Mouse (Mus musculus) intestine, postnatal 0 days (tissue): ENCODE measurements around the gene Oas1h. TPM values are rescaled to one million over a fixed set of nuclear protein-coding genes. Genes with fewer than 3 reads are reported as not detected.
"Not testable (repeated sequence)": the region's sequence is repeated elsewhere in the genome, so short reads cannot be mapped to it uniquely, and the experiment has no call there.

Experiments
- ATAC-seq: fragments of 200-750 bp; cut with Nextera tagmentation; 2 replicates; pipeline ENCODE4 v1.8.0; 2017; ENCODE audit warnings: mild to moderate bottlenecking, moderate TSS enrichment, moderate library complexity
- H3K27ac ChIP-seq: fragments of 300-500 bp; sonication (generic); 2 replicates; pipeline ENCODE4 v1.5.1; 2014; ENCODE audit warnings: mild to moderate bottlenecking, low read depth, low read length, moderate library complexity
- H3K27me3 ChIP-seq: fragments of 300-500 bp; sonication (generic); replicated peaks from 2 replicates; pipeline ENCODE4 v1.6.1; 2014; ENCODE audit warnings: low read length, mixed read lengths; ENCODE audit not compliant: control insufficient read depth, insufficient read depth
- H3K36me3 ChIP-seq: fragments of 300-500 bp; sonication (generic); 2 replicates; pipeline ENCODE4 v1.6.1; 2014; ENCODE audit warnings: mild to moderate bottlenecking, moderate library complexity; ENCODE audit not compliant: control insufficient read depth, insufficient read depth
- H3K4me1 ChIP-seq: fragments of 300-500 bp; sonication (generic); replicated peaks from 2 replicates; pipeline ENCODE4 v1.6.1; 2014; ENCODE audit warnings: antibody characterized with exemption, low read length, mixed read lengths; ENCODE audit not compliant: control insufficient read depth, insufficient read depth
- H3K4me2 ChIP-seq: fragments of 300-500 bp; sonication (generic); replicated peaks from 2 replicates; pipeline ENCODE4 v1.6.1; 2014; ENCODE audit warnings: low read depth, mild to moderate bottlenecking, moderate library complexity
- H3K4me3 ChIP-seq: fragments of 300-500 bp; sonication (generic); 2 replicates; pipeline ENCODE4 v1.5.1; 2014; ENCODE audit warnings: low read depth, low read length
- H3K9ac ChIP-seq: fragments of 300-500 bp; sonication (generic); 2 replicates; pipeline ENCODE4 v1.6.1; 2014; ENCODE audit warnings: mild to moderate bottlenecking, low read depth, low read length
- H3K9me3 ChIP-seq: fragments of 300-500 bp; sonication (generic); 2 replicates; pipeline ENCODE4 v1.6.1; 2016; ENCODE audit warnings: mixed run types; ENCODE audit not compliant: control insufficient read depth
- CTCF ChIP-seq: sonication (generic); IDR thresholded peaks from 2 replicates; pipeline ENCODE4 v1.5.1; 2016; ENCODE audit warnings: low read depth, mild to moderate bottlenecking, control low read depth, antibody characterized with exemption, moderate library complexity
- WGBS: fragments of 180-500 bp; shearing (Covaris S2); extraction: QIAGEN DNeasy Blood & Tissue Kit; methylation state at CpG from one replicate; pipeline ENCODE4 v1.1.7; 2014; 5-methylcytosine and 5-hydroxymethylcytosine counted together
- polyA plus RNA-seq: library from polyadenylated mRNA; unstranded; fragments of >200 nt; fragmentation: Nextera tagmentation; extraction: Ambion mirVana; gene quantifications from 2 replicates; pipeline ENCODE4 v1.2.1, GENCODE M21; 2015

Gene Oas1h
- polyA plus RNA-seq, 1 experiment from 2014 or later: not detected

DNA sequence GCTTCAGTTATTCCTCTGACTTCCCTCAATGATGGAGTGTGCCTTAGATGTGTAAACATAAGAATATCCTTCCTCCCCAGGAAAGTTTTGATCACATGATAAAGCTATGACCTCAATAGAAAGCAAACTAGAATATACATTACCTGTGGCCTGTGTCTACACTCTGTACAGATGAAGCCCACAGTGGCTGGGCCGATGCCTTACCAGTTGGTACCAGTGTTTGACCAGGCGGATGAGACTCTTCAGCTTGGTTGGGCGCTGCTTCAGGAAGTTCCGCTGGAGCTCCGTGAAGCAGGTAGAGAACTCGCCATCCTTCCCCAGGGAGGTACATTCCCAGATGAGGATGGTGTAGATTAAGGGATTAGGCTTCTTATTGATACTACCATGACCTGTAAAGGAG is 20.5 kb downstream of the Oas1h start:
- H3K4me2 ChIP-seq, H3K4me3 ChIP-seq, H3K9ac ChIP-seq, H3K27me3 ChIP-seq, H3K4me1 ChIP-seq, ATAC-seq, H3K36me3 ChIP-seq, H3K27ac ChIP-seq, H3K9me3 ChIP-seq: not testable (repeated sequence)
- 94% methylated on average over 6 of the region's 6 CpGs for WGBS

DNA sequence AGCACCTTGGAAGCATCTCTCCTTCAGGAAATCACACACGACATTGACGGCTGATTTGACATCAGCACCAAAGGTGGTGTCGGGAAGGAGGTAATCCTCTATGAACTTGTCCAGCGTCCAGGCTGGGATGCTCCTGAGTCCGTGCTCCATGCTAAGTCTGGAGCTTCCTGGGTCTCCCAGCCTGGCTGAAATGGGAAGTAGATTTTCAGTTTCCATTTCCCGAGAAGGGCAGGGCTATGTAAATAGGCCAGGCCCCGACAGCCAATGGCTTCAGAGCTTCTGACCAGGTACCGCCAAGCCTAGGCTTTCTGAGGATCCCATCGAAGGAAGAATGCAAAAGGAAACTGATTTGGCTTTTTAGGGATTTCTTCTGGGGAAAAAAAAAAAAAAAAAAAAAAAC is 26.2 kb downstream of the Oas1h start, which contains the start of gene Oas1g:
TSS of gene Oas1g (minus strand) at position 201 of the 400 bp plus-strand sequence.
- WGBS: 4% methylated on average over 5 of the region's 9 CpGs
- not testable (repeated sequence) for H3K36me3 ChIP-seq, H3K9ac ChIP-seq, H3K4me1 ChIP-seq, H3K27me3 ChIP-seq, H3K27ac ChIP-seq, H3K9me3 ChIP-seq
- ATAC-seq: peak; percentile 85
- Histone ChIP-seq H3K4me3 (peak within 1 kb of the TSS; percentile 22), H3K4me2 (peak within 1 kb of the TSS; percentile 54)

DNA sequence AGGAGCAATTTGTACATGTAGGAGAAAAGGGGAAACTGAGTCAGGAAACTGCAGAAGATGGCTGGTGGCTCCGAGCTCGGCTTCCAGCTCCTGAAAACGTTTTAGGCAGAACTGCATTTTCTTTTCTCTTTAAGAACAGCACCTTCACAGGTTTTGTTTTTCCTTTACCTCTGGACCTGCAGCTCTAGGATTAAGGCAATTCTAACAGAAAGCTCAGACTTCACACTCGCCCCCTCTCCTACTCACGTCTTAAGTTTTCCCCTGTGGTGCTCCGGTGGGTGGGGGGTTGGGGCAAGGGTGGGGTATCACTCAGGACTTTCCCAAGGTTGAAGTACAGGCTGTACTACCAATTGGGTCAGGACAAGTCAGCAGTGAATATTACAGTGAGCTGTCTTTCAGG is 26.6 kb downstream of the Oas1h start:
- H3K9ac ChIP-seq: no peak overlapping the region
- no peaks in the 10 kb centered on the region for H3K4me1 ChIP-seq
- H3K27ac ChIP-seq: no peak overlapping the region
- no peaks in the 10 kb centered on the region for H3K9me3 ChIP-seq
- H3K36me3 ChIP-seq: no peaks in the 10 kb centered on the region
- H3K4me2 ChIP-seq: peak overlapping the region; percentile 54; the same call in 1 of the 2 replicates
- H3K4me3 ChIP-seq: peak overlapping the region; percentile 22; the same call in 1 of the 2 replicates
- 37% methylated on average over 6 of the region's 6 CpGs for WGBS
- ATAC-seq: no peak
- H3K27me3 ChIP-seq: no peaks in the 10 kb centered on the region
- no peak for TF ChIP-seq CTCF

DNA sequence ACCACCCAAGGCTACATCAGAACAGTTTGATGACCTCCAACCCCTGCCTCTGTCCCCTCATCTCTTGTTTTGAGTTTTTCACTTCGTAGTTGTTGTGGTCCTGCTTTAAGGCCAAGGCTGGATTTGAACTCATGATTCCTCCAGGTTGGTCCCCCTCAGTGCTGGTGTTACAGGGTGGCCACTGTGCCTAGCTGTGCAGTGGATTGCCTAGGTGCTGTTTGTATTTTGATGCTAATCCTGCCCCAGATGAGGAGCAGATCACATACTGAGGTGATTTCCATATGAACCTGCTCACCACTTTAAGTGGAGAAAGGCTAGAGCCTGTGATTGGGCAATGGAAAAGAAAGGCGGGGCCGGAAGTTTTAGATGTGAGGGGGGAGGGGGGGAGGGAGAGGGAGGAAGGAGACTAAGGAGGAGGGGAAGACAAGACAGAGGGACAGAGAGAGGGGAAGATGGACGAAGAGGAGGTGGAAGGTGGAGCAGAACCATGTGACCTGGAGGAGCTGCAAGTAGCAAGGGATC is 27.1 kb downstream of the Oas1h start:
- not testable (repeated sequence) for H3K27me3 ChIP-seq, H3K27ac ChIP-seq, H3K36me3 ChIP-seq, H3K4me3 ChIP-seq, H3K9me3 ChIP-seq, H3K9ac ChIP-seq, H3K4me1 ChIP-seq, ATAC-seq, H3K4me2 ChIP-seq
- 42% methylated on average over 4 of the region's 4 CpGs for WGBS

DNA sequence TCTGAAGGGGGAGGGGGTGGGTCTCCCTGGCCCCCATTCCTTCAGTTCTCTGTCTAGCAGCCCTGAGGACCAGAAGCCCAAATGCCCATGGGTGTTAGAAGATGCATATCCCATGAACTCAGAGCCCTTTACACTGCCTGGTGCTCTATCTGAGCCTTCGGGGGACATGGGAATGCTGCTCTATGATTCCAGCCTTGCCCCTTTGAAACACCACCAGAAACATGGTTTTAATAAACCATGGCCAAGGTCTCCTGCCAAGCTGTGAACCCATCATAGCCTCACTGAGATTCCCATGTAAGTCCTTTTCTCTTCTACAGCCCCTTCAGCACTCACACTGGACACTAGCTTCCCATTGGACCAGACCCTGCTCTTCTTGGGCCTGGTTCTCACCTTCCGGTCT is 28.8 kb downstream of the Oas1h start:
- no peaks in the 10 kb centered on the region for H3K4me1 ChIP-seq
- TF ChIP-seq CTCF: no peak
- no peaks in the 10 kb centered on the region for H3K36me3 ChIP-seq
- H3K4me2 ChIP-seq: no peak overlapping the region
- no peak overlapping the region for H3K9ac ChIP-seq
- no peak overlapping the region for H3K4me3 ChIP-seq
- no peaks in the 10 kb centered on the region for H3K9me3 ChIP-seq
- 89% methylated on average over 2 of the region's 2 CpGs for WGBS
- no peak overlapping the region for H3K27ac ChIP-seq
- H3K27me3 ChIP-seq: no peaks in the 10 kb centered on the region
- ATAC-seq: no peak

DNA sequence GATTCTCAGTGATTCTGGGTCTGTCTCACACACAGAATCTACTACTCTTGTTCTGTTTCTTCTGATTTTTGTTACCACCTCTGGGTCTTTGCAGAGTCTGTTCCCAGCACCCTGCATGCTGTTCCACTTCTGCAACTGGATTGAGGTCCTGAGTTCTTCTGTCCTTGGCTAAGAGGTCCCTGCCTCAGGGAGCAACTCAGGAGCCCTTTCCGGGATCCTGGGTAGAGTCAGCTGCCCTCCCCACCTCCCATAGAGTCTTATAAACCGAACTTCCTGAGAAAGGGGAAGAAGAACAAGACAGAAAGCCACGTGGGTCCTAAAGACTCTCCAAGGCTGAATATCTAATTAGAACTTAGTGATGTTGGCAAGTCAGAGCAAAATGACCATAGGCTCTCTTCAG is 29.8 kb downstream of the Oas1h start:
- no peak for ATAC-seq
- Histone ChIP-seq H3K9me3 (no peaks in the 10 kb centered on the region), H3K4me3 (no peak overlapping the region), H3K27ac (no peak overlapping the region), H3K27me3 (no peaks in the 10 kb centered on the region), H3K4me1 (no peaks in the 10 kb centered on the region), H3K9ac (no peak overlapping the region), H3K4me2 (no peak overlapping the region), H3K36me3 (no peaks in the 10 kb centered on the region)
- 49% methylated on average over 3 of the region's 3 CpGs for WGBS
- TF ChIP-seq CTCF: no peak

DNA sequence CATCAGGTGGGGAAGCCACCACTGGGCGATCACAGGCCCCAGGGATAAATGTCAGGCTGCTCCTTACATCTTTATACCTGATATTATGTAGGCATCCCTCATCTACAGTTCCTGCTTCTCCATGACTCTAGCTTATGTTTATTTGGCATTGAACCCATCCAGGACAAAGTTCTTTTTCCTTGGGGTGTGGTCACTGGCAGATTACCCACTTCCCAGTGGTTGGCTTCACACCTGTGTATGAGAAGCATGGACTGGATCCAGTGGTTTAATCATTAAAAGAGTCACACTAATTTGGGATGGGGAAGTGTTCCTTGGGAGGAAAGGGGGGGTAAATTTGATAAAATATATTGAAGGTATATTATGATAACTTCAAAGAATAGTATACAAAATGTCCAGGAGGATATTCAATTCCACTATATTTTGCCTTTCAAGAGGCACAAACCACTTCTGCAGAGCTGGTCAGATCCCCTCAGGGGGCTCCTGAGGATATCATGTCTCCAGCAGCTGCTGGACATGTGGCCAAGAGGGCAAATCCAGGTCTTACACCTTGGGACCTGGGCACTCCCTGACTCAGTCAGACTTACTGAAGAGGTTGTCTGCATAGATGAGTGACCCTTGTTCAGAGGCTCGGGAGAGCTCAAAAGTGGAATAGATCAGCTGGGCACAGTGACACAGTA is 30.5 kb downstream of the Oas1h start:
- not testable (repeated sequence) for H3K4me1 ChIP-seq, H3K36me3 ChIP-seq, ATAC-seq, H3K9ac ChIP-seq, H3K4me2 ChIP-seq, H3K27ac ChIP-seq, H3K4me3 ChIP-seq, H3K27me3 ChIP-seq, H3K9me3 ChIP-seq
- WGBS: 67% methylated on average over 2 of the region's 2 CpGs
